Mouse (Mus musculus) gastrocnemius, adult 18-20 months (tissue): ENCODE data around the gene Klhl1. TPM values are rescaled to one million over a fixed set of nuclear protein-coding genes. Genes with fewer than 3 reads are reported as not detected.
"Not testable (repeated sequence)": the region's sequence is repeated elsewhere in the genome, so short reads cannot be mapped to it uniquely, and the experiment has no call there.

ENCODE experiments used
- DNase-seq: peaks from one replicate; pipeline ENCODE4 v3.0.0; 2021; ENCODE audit warnings: low spot score
- long read RNA-seq, 2 experiments: library from polyadenylated mRNA; stranded (forward); transcript quantifications; one replicate each; pipeline ENCODE4 v2.0.0; 2021
- total RNA-seq, 2 experiments: library from RNA; stranded (reverse); gene quantifications; 2 replicates each; pipeline ENCODE4 v1.2.3; 2021

Klhl1 gene
- total RNA-seq, result not detected
- long read RNA-seq, experiment 1, result 0 reads
- long read RNA-seq, experiment 2, result 0 reads

GRCm38 (mm10) chr14:96518954-96519682 is at the start of gene Klhl1:
Klhl1 (minus strand) TSS chr14:96519102.
- no peak for DNase-seq

- DNase-seq, result no peak
Observed at GRCm38 (mm10) chr14:96553668-96554067, 34.8 kb upstream of the Klhl1 start.

GRCm38 (mm10) chr14:96518151-96518953 is 550 bp downstream of the Klhl1 start:
- DNase-seq, result no peak

DNA sequence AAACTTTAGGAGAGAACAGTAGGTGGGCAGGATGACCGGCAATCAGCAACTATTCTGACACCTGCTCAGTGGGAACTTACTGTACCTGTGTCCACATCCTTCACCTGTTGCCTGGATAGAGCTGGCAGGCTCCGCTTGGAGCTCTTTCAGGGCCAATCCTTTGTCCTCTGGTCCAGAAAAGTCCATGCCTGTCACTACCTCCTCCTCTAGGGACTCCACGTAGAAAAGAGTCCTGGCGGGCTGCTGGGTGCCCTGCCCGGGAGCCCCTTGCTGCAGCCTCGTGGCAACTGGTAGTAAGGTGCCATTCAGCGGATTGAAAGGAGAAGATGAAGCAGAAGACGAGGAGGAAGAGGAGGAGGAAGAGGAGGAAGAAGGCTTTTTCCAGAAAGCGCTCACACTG is 1.2 kb downstream of the Klhl1 start:
- DNase-seq, result no peak

DNA sequence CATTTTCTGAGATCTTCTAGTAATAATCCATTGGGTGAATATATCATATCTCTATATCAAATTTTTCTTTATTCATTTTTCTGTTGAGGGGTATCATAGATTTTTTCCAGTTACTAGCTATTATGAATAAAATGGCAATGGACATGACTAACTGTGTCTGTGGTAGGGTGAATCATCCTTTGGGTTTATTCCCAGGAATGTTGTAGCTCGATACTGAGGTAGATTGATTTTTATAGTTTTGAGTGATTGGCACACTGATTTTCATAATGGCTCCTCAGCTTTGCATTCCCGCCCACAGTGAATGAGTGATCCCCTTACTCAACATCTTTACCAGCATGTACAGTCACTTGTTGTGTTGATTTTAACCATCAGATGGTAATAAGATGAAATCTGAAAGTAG is 19.0 kb downstream of the Klhl1 start:
- no peak for DNase-seq

DNA sequence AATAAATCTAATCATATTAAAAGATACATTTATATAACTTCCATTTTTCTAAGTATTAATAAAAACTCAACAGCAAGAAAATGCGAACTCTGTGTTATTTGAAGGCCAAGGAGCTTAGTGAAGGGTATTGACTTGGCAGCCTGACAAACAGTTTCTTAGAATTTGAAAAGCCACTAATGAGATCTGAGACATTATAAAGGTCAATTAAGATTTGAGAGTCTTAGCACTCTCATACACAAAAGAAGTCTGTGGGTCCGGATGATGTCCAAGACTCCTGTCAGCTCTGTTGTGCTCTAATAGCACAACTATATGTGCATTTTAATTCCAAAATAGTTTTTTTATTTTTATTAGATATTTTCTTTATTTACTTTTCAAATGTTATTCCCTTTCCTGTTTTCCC is 47.1 kb downstream of the Klhl1 start:
- no peak for DNase-seq

DNA sequence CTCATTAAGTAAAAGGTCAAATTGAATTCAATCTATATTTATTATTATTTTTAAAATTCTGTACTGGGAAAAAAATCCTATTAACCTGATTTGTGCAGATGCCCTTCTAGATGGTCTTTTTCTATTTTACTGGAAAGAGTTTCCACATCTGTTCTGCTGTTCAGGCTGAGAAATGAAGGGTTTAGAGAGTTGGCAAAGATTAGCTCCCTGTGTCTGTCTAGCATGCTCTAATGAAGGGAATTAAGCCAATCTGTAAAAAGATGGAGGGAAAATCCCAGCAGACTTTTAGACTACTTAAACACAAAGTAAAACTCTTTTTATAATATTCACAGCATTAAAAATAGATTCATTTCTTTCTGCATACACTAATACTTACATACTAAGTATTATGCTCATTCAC is 47.6 kb downstream of the Klhl1 start:
- DNase-seq, result no peak

DNA sequence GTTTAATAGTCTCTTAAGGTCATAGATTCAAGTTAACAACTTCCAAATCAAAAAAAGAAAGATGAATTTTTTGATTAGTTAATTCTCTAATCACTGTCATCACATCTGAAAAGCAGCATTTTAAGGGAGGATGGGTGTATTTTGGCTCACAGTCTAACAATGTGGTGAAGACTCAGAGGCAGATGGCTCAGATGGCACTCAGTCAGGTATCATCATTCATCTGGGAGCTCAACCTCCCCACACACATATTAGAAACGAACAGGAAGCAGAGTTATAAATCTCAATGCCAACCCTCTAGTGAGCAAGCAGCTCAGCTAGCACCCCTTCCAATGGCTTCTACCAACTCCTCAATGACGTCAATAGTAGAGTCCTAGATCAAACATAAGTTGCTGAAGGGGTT is 57.1 kb downstream of the Klhl1 start:
- DNase-seq, result no peak

DNA sequence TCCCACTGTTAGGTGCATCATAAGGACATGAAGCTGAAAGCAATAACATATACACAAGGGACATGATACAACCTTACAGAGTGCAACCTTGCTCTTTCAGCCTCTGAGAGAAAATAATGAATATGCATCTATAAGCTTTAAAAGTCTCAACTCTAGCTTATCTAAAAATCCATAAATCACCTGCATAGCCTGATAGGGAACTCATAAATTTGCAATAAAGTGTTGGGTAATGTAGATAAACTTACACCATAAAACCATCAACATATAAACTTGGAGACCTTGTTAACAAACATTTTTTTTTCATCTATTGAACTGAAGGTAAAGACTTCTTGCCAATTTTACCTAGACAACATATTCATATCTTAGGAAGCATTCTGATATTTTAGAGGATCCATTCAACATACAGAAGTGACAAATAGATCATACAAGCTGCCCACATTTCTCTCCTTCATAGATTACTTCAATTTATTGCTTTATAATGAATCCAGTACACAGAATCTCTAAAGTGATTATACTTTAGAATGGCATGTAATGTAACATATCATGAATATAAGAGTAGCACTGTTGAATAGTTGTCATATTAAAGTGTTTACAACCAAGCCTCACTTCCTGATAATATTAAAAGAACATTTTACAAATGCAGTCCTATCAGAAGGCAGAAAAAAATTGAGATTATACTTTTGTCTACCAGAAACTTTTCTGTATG is 126.7 kb downstream of the Klhl1 start:
- DNase-seq, result no peak

DNA sequence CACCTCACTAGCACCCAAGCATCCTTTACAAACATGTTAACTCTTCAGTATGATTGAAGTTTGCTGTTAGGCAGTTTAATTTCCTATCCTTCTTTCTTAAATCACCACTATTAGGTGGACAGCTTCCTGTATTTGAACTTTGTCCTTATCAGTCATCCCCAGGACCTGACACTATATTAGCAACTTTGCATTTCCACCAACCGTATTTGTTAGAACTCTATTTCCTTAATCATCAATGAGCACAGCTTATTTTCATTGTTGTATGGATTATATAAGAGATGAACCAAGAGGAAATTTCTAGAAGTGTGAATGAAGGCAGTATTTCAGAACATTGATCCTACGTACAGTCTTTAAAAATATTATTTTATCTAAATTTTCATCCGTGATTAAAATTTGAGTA is 156.2 kb downstream of the Klhl1 start:
- no peak for DNase-seq

- no peak for DNase-seq
Observed at GRCm38 (mm10) chr14:96348220-96348619, 170.7 kb downstream of the Klhl1 start.

GRCm38 (mm10) chr14:96331069-96331468 is 187.8 kb downstream of the Klhl1 start:
- no peak for DNase-seq

DNA sequence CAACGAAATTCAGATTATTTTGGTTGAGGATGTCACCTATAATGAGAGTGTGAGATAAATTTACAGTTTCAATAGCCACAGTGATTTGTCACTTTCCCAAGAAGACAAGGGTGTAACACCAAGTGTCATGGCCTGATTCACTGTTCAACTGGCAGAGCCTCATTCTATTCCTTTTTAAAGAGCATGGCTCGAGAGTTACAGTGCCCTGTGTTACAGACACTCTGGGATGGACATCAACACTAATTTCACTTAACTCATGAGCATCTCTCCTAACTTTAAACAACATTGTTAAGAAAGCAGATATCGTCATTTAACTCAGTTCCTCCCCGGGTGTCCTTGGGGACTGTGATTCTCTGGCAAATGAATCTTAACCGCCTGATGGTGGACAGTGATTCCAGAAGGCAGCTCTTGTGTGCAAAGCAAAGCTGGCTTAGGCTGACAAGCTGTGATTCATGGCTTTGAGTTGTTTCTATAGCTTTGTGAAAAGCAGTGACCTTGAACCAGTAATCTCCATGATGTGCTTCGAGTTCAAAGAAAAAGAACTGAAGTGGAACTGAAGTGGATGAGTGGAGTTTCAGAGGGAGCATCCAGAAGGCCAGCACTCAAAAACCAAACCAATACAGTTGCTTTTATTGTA is 301.0 kb downstream of the Klhl1 start:
- DNase-seq, result no peak

DNA sequence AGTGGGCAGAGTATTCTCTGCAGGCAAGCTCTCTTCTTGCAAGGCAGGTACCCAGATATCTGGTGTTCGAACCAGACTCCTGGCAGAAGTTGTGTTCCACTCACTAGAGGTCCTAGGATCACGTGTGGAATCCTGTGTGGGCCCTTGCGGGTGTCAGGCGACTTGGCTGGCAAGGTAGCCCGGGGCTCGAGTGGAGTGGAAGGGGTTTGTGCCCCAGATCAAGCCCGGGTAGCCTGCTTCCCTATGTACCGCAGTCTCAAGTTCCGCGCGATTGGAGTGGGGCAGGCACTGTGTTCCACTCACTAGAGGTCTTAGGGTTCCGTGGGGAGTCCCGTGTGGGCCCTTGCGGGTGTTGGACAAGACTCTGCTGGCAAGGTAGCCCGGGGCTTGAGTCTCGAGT is 324.1 kb downstream of the Klhl1 start:
- not testable (repeated sequence) for DNase-seq

GRCm38 (mm10) chr14:96174546-96174945 is 344.4 kb downstream of the Klhl1 start:
- DNase-seq, result no peak

GRCm38 (mm10) chr14:96143137-96143536 is 375.8 kb downstream of the Klhl1 start:
- no peak for DNase-seq

DNA sequence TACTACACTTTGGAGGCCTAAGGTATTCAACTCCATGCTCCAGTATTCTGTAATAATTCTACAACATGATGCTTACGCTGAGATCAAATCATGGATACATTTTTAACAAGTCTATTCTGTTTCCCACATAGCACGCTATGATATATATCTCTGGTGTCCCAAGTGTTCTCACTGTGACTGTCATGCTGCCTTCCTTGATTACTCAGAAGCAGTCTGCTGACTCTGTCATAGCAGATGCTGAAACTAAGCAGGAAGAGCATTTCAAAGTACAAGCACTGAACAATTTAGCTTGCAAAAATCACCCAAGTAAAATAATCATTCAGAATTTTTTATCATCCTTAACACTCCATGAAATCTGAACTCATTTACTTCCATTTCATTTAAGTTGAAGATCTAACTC is 378.7 kb downstream of the Klhl1 start:
- no peak for DNase-seq

GRCm38 (mm10) chr14:96107396-96107795 is 411.5 kb downstream of the Klhl1 start:
- DNase-seq, result no peak

GRCm38 (mm10) chr14:96081681-96082207 is 437.2 kb downstream of the Klhl1 start:
- no peak for DNase-seq

- no peak for DNase-seq
Observed at GRCm38 (mm10) chr14:96065884-96066283, 453.0 kb downstream of the Klhl1 start.
